ENCODE assay signal across 19 mouse cellular contexts in the genomic region with DNA sequence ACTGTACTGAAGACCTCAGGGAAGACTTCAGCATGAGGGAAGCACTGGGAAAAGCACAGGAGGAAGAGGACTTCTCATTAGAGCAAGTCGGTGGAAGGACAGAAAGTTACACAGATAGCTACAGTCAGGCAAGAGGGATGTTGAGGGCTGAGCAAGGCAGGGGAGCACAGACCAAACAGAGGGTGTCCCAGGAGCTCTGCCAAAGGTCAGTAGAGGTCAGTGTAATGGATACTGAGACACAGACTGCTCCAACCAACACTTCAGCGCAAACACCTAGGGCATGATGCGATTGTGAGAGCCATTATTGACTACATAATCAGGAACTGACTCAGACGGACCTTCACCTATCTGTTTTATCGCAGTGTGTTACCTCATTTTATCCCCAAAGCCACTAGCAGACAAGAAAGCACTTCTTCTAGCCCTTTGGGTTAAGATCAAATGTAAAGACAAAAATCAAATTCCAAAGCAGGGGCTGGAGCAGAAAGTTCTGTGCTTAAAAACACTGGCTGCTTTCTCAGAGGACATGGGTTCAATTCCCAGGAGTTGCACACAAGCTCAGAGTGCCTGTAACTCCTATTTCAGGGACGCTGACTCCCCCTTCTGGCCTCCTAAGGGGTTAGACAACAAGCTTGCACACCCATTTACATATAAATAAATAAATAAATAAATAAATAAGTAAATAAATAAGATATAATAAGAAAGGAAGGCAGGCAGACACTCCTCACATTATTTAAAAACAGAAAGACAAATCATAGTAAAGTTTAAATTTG.
DNase-seq lines count a peak whose midpoint lies in the region; ATAC-seq and TF ChIP-seq lines count a peak whose summit lies in the region.
"Had no signal": no experiment of that assay in that cellular context is flagged by ENCODE, and none has a peak within 500 bp of the region (broad histone marks: within the 10 kb centered on the region; RNA-seq: fewer than 3 reads in every experiment).

No protein-coding gene starts in this region.

- TF ChIP-seq CTCF in spleen, adult 2 months (IDR thresholded peaks at IDR 0.05; ENCODE audit: extremely low read depth, insufficient read depth, insufficient read length, insufficient replicate concordance) = peak; percentile 22; the same call in 1 of the 2 replicates

- DNase-seq in heart, adult 18-20 months = peak; percentile 15 to 23
- DNase-seq in heart, postnatal 10 days = no peak
- no peak for DNase-seq in spleen, adult 2 months (ENCODE audit: low read depth in 1 of 2, low spot score in 2 of 2)
- no peak for DNase-seq in spleen, postnatal 10 days (ENCODE audit: low spot score in 2 of 2)
- DNase-seq in testis, postnatal 10 days (ENCODE audit: low spot score) = no peak
- DNase-seq in frontal cortex, postnatal 25 days (ENCODE audit: low spot score in 2 of 2) = no peak
- no peak for DNase-seq in left cerebral cortex, postnatal 14 days (ENCODE audit: low spot score in 2 of 2)
- DNase-seq: cerebellum, adult 11 months; cerebellum, postnatal 36 days; forebrain, postnatal 0 days; kidney, adult 8-10 months; kidney, postnatal 4 days; lung, adult 18-20 months; right cerebral cortex, postnatal 14 days had no signal

- H3K36me3 ChIP-seq in spleen, adult 2 months (ENCODE audit: control insufficient read depth, insufficient read depth, low read length) = no peaks in the 10 kb centered on the region
- H3K36me3 ChIP-seq: hindbrain, embryonic 15.5 days; limb, embryonic 12.5 days had no signal

- TF ChIP-seq POLR2A in spleen, adult 2 months (IDR thresholded peaks at IDR 0.05; ENCODE audit: low read depth, low read length) = no peak

- H3K4me1 ChIP-seq in spleen, adult 2 months (ENCODE audit: control insufficient read depth, insufficient read depth, insufficient read length) = peaks cover 12% of the 10 kb centered on the region; the same call in 1 of the 2 replicates

- intact Hi-C loops in heart, postnatal 10 days (cut with DNase I) = loop anchor here (5.0 kb wide), 1 partner anchor 493 kb away; no protein-coding TSS in a partner anchor
- intact Hi-C loops in left cerebral cortex, postnatal 14 days (cut with DNase I) = no loop called here

- no peaks in the 10 kb centered on the region for H3K27me3 ChIP-seq in spleen, adult 2 months (ENCODE audit: control insufficient read depth, insufficient read depth, low read length)
- H3K27me3 ChIP-seq: hindbrain, embryonic 15.5 days; limb, embryonic 12.5 days had no signal

- WGBS in spleen, adult 2 months = 88% methylated on average over 6 of the region's 6 CpGs

- ATAC-seq in inflammation-experienced regulatory T-cells, adult 6 months = peak; percentile 18
- ATAC-seq: forebrain, postnatal 0 days; midbrain, embryonic 16.5 days had no signal

- no peak overlapping the region for H3K4me3 ChIP-seq in spleen, adult 2 months (ENCODE audit: extremely low read depth, insufficient read depth, insufficient read length)
- H3K4me3 ChIP-seq: hindbrain, embryonic 15.5 days; limb, embryonic 12.5 days had no signal

- peak overlapping the region; percentile 37 for H3K27ac ChIP-seq in spleen, adult 2 months (ENCODE audit: insufficient read depth, low read length)
- H3K27ac ChIP-seq: hindbrain, embryonic 15.5 days; limb, embryonic 12.5 days; macrophage had no signal

Comparison
In these comparisons a context has a peak if more than half of its experiments do, and no peak if none do; other contexts are left out.
1. DNase-seq: peak in heart, adult 18-20 months (2 of 2); none in heart, postnatal 10 days (0 of 2), spleen, adult 2 months (0 of 2), spleen, postnatal 10 days (0 of 2), testis, postnatal 10 days (single experiment), frontal cortex, postnatal 25 days (0 of 2) and left cerebral cortex, postnatal 14 days (0 of 2).